Mouse (Mus musculus) neural tube, embryonic 13.5 days (tissue): ENCODE measurements at regions not wholly inside any gene's neighbourhood (a gene's known extent, or its start where the extent isn't known, plus 50 kb on each side); places are given as distances from the start of the nearest gene placed in this dataset.

Source experiments
- ATAC-seq: fragments of 200-750 bp; cut with Nextera tagmentation; 2 replicates; pipeline ENCODE4 v1.8.0; 2017; ENCODE audit warnings: low read depth, mild to moderate bottlenecking, moderate TSS enrichment, moderate library complexity
- H3K27ac ChIP-seq: fragments of 300-500 bp; sonication (generic); replicated peaks from 2 replicates; pipeline ENCODE4 v1.5.1; 2015; ENCODE audit warnings: moderate library complexity, mild to moderate bottlenecking, inconsistent platforms
- H3K27me3 ChIP-seq: fragments of 300-500 bp; sonication (generic); 2 replicates; pipeline ENCODE4 v1.6.1; 2015; ENCODE audit warnings: mild to moderate bottlenecking, inconsistent platforms
- H3K36me3 ChIP-seq: fragments of 300-500 bp; sonication (generic); 2 replicates; pipeline ENCODE4 v1.6.1; 2015; ENCODE audit warnings: mild to moderate bottlenecking, inconsistent platforms
- H3K4me1 ChIP-seq: fragments of 300-500 bp; sonication (generic); replicated peaks from 2 replicates; pipeline ENCODE4 v1.6.1; 2015; ENCODE audit warnings: inconsistent platforms
- H3K4me2 ChIP-seq: fragments of 300-500 bp; sonication (generic); 2 replicates; pipeline ENCODE4 v1.6.1; 2015; ENCODE audit warnings: inconsistent platforms, mild to moderate bottlenecking, moderate library complexity
- H3K4me3 ChIP-seq: fragments of 300-500 bp; sonication (generic); 2 replicates; pipeline ENCODE4 v1.5.1; 2015; ENCODE audit warnings: mild to moderate bottlenecking, inconsistent platforms
- H3K9ac ChIP-seq: fragments of 300-500 bp; sonication (generic); 2 replicates; pipeline ENCODE4 v1.6.1; 2015; ENCODE audit warnings: moderate library complexity, mild to moderate bottlenecking, inconsistent platforms
- H3K9me3 ChIP-seq: fragments of 300-500 bp; sonication (generic); 2 replicates; pipeline ENCODE4 v1.6.1; 2016; ENCODE audit warnings: inconsistent platforms
- WGBS: fragments of 180-500 bp; shearing (Covaris S2); methylation state at CpG from one replicate; pipeline ENCODE4 v1.1.7; 2015; 5-methylcytosine and 5-hydroxymethylcytosine counted together

- H3K27me3 ChIP-seq: no peaks in the 10 kb centered on the region
- no peaks in the 10 kb centered on the region for H3K4me1 ChIP-seq
- H3K4me3 ChIP-seq: no peak overlapping the region
- H3K4me2 ChIP-seq: no peak overlapping the region
- no peaks in the 10 kb centered on the region for H3K36me3 ChIP-seq
- WGBS: 36% methylated on average over 5 of the region's 5 CpGs
- no peak for ATAC-seq
- no peak overlapping the region for H3K9ac ChIP-seq
- H3K27ac ChIP-seq: no peak overlapping the region
- no peaks in the 10 kb centered on the region for H3K9me3 ChIP-seq
These were observed 131.6 kb upstream of the Klf4 start for GRCm38 (mm10) chr4:55663856-55664255.

- Histone ChIP-seq H3K27ac (no peak overlapping the region), H3K4me1 (no peaks in the 10 kb centered on the region), H3K9me3 (no peaks in the 10 kb centered on the region), H3K36me3 (no peaks in the 10 kb centered on the region), H3K27me3 (no peaks in the 10 kb centered on the region), H3K9ac (no peak overlapping the region), H3K4me3 (no peak overlapping the region), H3K4me2 (no peak overlapping the region)
- ATAC-seq: no peak
- 81% methylated on average over 5 of the region's 5 CpGs for WGBS
These were observed 129.8 kb upstream of the Klf4 start for GRCm38 (mm10) chr4:55662041-55662440.

GRCm38 (mm10) chr4:55658904-55659303 is 126.6 kb upstream of the Klf4 start:
- 90% methylated on average over 6 of the region's 6 CpGs for WGBS
- no peaks in the 10 kb centered on the region for H3K9me3 ChIP-seq
- H3K27ac ChIP-seq: no peak overlapping the region
- no peak overlapping the region for H3K4me3 ChIP-seq
- H3K4me2 ChIP-seq: no peak overlapping the region
- H3K27me3 ChIP-seq: 0 out of 2 replicates have a peak, but pooled peaks cover 5% of the 10 kb centered on the region
- no peak for ATAC-seq
- no peaks in the 10 kb centered on the region for H3K36me3 ChIP-seq
- no peaks in the 10 kb centered on the region for H3K4me1 ChIP-seq
- no peak overlapping the region for H3K9ac ChIP-seq

GRCm38 (mm10) chr4:55655329-55655728 is 123.1 kb upstream of the Klf4 start:
- H3K4me1 ChIP-seq: peaks cover 16% of the 10 kb centered on the region
- H3K4me2 ChIP-seq: no peak overlapping the region
- H3K36me3 ChIP-seq: no peaks in the 10 kb centered on the region
- H3K4me3 ChIP-seq: no peak overlapping the region
- 87% methylated on average over 2 of the region's 2 CpGs for WGBS
- ATAC-seq: no peak
- H3K9ac ChIP-seq: no peak overlapping the region
- no peaks in the 10 kb centered on the region for H3K9me3 ChIP-seq
- peaks cover 18% of the 10 kb centered on the region for H3K27me3 ChIP-seq
- no peak overlapping the region for H3K27ac ChIP-seq

GRCm38 (mm10) chr4:55652628-55653027 is 120.4 kb upstream of the Klf4 start:
- H3K9me3 ChIP-seq: no peaks in the 10 kb centered on the region
- H3K36me3 ChIP-seq: no peaks in the 10 kb centered on the region
- no peak for ATAC-seq
- peaks cover 25% of the 10 kb centered on the region for H3K27me3 ChIP-seq
- no peak overlapping the region for H3K4me2 ChIP-seq
- H3K27ac ChIP-seq: no peak overlapping the region
- no peak overlapping the region for H3K9ac ChIP-seq
- no peak overlapping the region for H3K4me3 ChIP-seq
- H3K4me1 ChIP-seq: peaks cover 20% of the 10 kb centered on the region
- WGBS: 75% methylated on average over 5 of the region's 5 CpGs

- peak; percentile 44; the same call in 1 of the 2 replicates for ATAC-seq
- WGBS: 10% methylated on average over 12 of the region's 12 CpGs
- peak overlapping the region; percentile 92 for H3K27ac ChIP-seq
- peak overlapping the region; percentile 84 for H3K9ac ChIP-seq
- H3K4me2 ChIP-seq: peak overlapping the region; percentile 76
- H3K9me3 ChIP-seq: no peaks in the 10 kb centered on the region
- H3K27me3 ChIP-seq: peaks cover 28% of the 10 kb centered on the region
- peak overlapping the region; percentile 56 for H3K4me3 ChIP-seq
- peaks cover 20% of the 10 kb centered on the region for H3K4me1 ChIP-seq
- H3K36me3 ChIP-seq: no peaks in the 10 kb centered on the region
These were observed 119.6 kb upstream of the Klf4 start for GRCm38 (mm10) chr4:55651811-55652410.

- WGBS: under 1% methylated on average over 56 of the region's 56 CpGs
- no peaks in the 10 kb centered on the region for H3K36me3 ChIP-seq
- H3K9ac ChIP-seq: peak overlapping the region; percentile 84
- peaks cover 28% of the 10 kb centered on the region for H3K27me3 ChIP-seq
- H3K4me3 ChIP-seq: peak overlapping the region; percentile 56
- H3K4me2 ChIP-seq: peak overlapping the region; percentile 76
- H3K9me3 ChIP-seq: no peaks in the 10 kb centered on the region
- peak overlapping the region; percentile 92 for H3K27ac ChIP-seq
- ATAC-seq: peak; percentile 89
- peaks cover 20% of the 10 kb centered on the region for H3K4me1 ChIP-seq
These were observed 118.9 kb upstream of the Klf4 start for GRCm38 (mm10) chr4:55651051-55651763.

- peak overlapping the region; percentile 92; the same call in 1 of the 2 replicates for H3K27ac ChIP-seq
- H3K4me2 ChIP-seq: peak overlapping the region; percentile 76
- 57% methylated on average over 7 of the region's 7 CpGs for WGBS
These were observed 117.9 kb upstream of the Klf4 start for GRCm38 (mm10) chr4:55650186-55650585.

GRCm38 (mm10) chr4:55648376-55648775 is 116.1 kb upstream of the Klf4 start:
- Histone ChIP-seq H3K36me3 (no peaks in the 10 kb centered on the region), H3K4me2 (no peak overlapping the region)
- 27% methylated on average over 7 of the region's 7 CpGs for WGBS

More at GRCm38 (mm10) chr4:55650186-55650585, 117.9 kb upstream of the Klf4 start:
- Histone ChIP-seq H3K36me3 (no peaks in the 10 kb centered on the region), H3K4me1 (peaks cover 25% of the 10 kb centered on the region), H3K9ac (0 out of 2 replicates have a peak overlapping the region, but pooled peaks have one; percentile 84), H3K27me3 (peaks cover 28% of the 10 kb centered on the region), H3K4me3 (no peak overlapping the region), H3K9me3 (no peaks in the 10 kb centered on the region)
- no peak for ATAC-seq

GRCm38 (mm10) chr4:55645432-55645831 is 113.2 kb upstream of the Klf4 start:
- H3K36me3 ChIP-seq: no peaks in the 10 kb centered on the region
- WGBS: 75% methylated on average over 3 of the region's 3 CpGs
- no peak overlapping the region for H3K27ac ChIP-seq
- no peak overlapping the region for H3K9ac ChIP-seq
- H3K4me3 ChIP-seq: no peak overlapping the region
- H3K27me3 ChIP-seq: peaks cover 10% of the 10 kb centered on the region; the same call in 1 of the 2 replicates
- H3K4me1 ChIP-seq: peaks cover 12% of the 10 kb centered on the region
- no peak for ATAC-seq
- no peak overlapping the region for H3K4me2 ChIP-seq
- H3K9me3 ChIP-seq: no peaks in the 10 kb centered on the region

More at GRCm38 (mm10) chr4:55648376-55648775, 116.1 kb upstream of the Klf4 start:
- H3K9me3 ChIP-seq: no peaks in the 10 kb centered on the region
- H3K27ac ChIP-seq: no peak overlapping the region
- H3K27me3 ChIP-seq: peaks cover 19% of the 10 kb centered on the region
- no peak overlapping the region for H3K9ac ChIP-seq
- no peak for ATAC-seq
- H3K4me1 ChIP-seq: peaks cover 28% of the 10 kb centered on the region
- H3K4me3 ChIP-seq: no peak overlapping the region

GRCm38 (mm10) chr4:55644895-55645294 is 112.6 kb upstream of the Klf4 start:
- no peak overlapping the region for H3K9ac ChIP-seq

GRCm38 (mm10) chr4:55634946-55635511 is 102.8 kb upstream of the Klf4 start:
- H3K27ac ChIP-seq: no peak overlapping the region
- no peak overlapping the region for H3K9ac ChIP-seq
- no peak for ATAC-seq

More at GRCm38 (mm10) chr4:55644895-55645294, 112.6 kb upstream of the Klf4 start:
- H3K4me1 ChIP-seq: peaks cover 8% of the 10 kb centered on the region; the same call in 1 of the 2 replicates
- no peak overlapping the region for H3K4me3 ChIP-seq
- WGBS: 64% methylated on average over 2 of the region's 2 CpGs
- no peak overlapping the region for H3K4me2 ChIP-seq
- H3K27ac ChIP-seq: no peak overlapping the region
- H3K27me3 ChIP-seq: peaks cover 10% of the 10 kb centered on the region; the same call in 1 of the 2 replicates
- no peaks in the 10 kb centered on the region for H3K36me3 ChIP-seq
- no peaks in the 10 kb centered on the region for H3K9me3 ChIP-seq
- ATAC-seq: no peak

More at GRCm38 (mm10) chr4:55634946-55635511, 102.8 kb upstream of the Klf4 start:
- H3K4me3 ChIP-seq: no peak overlapping the region
- WGBS: 78% methylated on average over 7 of the region's 7 CpGs
- H3K4me2 ChIP-seq: no peak overlapping the region
- no peaks in the 10 kb centered on the region for H3K4me1 ChIP-seq
- no peaks in the 10 kb centered on the region for H3K36me3 ChIP-seq
- no peaks in the 10 kb centered on the region for H3K9me3 ChIP-seq
- H3K27me3 ChIP-seq: no peaks in the 10 kb centered on the region
